Mouse (Mus musculus): Measurements from ENCODE around the gene Tbce.
A peak's percentile ranks its signal among the peaks of the same experiment; 100 is the strongest.
"Not testable (repeated sequence)": the region's sequence is repeated elsewhere in the genome, so short reads cannot be mapped to it uniquely, and the experiment has no call there.

Gene Tbce

GRCm38 (mm10) chr13:14039292-14039965 is at the start of gene Tbce:
Gene Tbce (minus strand): TSS chr13:14039638.
- ATAC-seq (ENCODE audit: low TSS enrichment), result peak; percentile 99

- ATAC-seq (ENCODE audit: low TSS enrichment), result no peak
These were observed 49.2 kb upstream of the Tbce start for GRCm38 (mm10) chr13:14088669-14089068.

GRCm38 (mm10) chr13:14075326-14075725 is 35.9 kb upstream of the Tbce start:
- no peak for ATAC-seq (ENCODE audit: low TSS enrichment)

- ATAC-seq (ENCODE audit: low TSS enrichment), result no peak
These were observed 34.9 kb upstream of the Tbce start for GRCm38 (mm10) chr13:14074371-14074770.

GRCm38 (mm10) chr13:14069291-14069690 is 29.9 kb upstream of the Tbce start:
- ATAC-seq (ENCODE audit: low TSS enrichment), result no peak

GRCm38 (mm10) chr13:14068035-14068434 is 28.6 kb upstream of the Tbce start:
- ATAC-seq (ENCODE audit: low TSS enrichment), result no peak

- no peak for ATAC-seq (ENCODE audit: low TSS enrichment)
These were observed 26.3 kb upstream of the Tbce start for GRCm38 (mm10) chr13:14065701-14066100.

GRCm38 (mm10) chr13:14065028-14065380 is 25.6 kb upstream of the Tbce start:
- ATAC-seq (ENCODE audit: low TSS enrichment), result no peak

GRCm38 (mm10) chr13:14064341-14065027 is 25.0 kb upstream of the Tbce start:
- 0 out of 2 replicates have a peak, but pooled peaks have one; percentile 0 for ATAC-seq (ENCODE audit: low TSS enrichment)

GRCm38 (mm10) chr13:14063942-14064271 is 24.5 kb upstream of the Tbce start:
- peak; percentile 31 for ATAC-seq (ENCODE audit: low TSS enrichment)

GRCm38 (mm10) chr13:14063013-14063941 is 23.8 kb upstream of the Tbce start, which contains the start of the genes Arid4b and Ggps1:
Gene Arid4b (plus strand): TSS chr13:14063232.
Gene Ggps1 (minus strand): TSS chr13:14063488.
- peak; percentile 95 for ATAC-seq (ENCODE audit: low TSS enrichment)

GRCm38 (mm10) chr13:14062209-14063012 is 23.0 kb upstream of the Tbce start:
- ATAC-seq (ENCODE audit: low TSS enrichment), result no peak

- no peak for ATAC-seq (ENCODE audit: low TSS enrichment)
These were observed 20.1 kb upstream of the Tbce start for GRCm38 (mm10) chr13:14059582-14059981.

- ATAC-seq (ENCODE audit: low TSS enrichment), result no peak
These were observed 17.4 kb upstream of the Tbce start for GRCm38 (mm10) chr13:14056801-14057200.

GRCm38 (mm10) chr13:14049878-14050277 is 10.4 kb upstream of the Tbce start:
- ATAC-seq (ENCODE audit: low TSS enrichment), result no peak

GRCm38 (mm10) chr13:14044521-14044920 is 5.1 kb upstream of the Tbce start:
- no peak for ATAC-seq (ENCODE audit: low TSS enrichment)

GRCm38 (mm10) chr13:14043851-14044250 is 4.4 kb upstream of the Tbce start:
- no peak for ATAC-seq (ENCODE audit: low TSS enrichment)

GRCm38 (mm10) chr13:14040186-14040585 is 748 bp upstream of the Tbce start:
- ATAC-seq (ENCODE audit: low TSS enrichment), result no peak

GRCm38 (mm10) chr13:14038911-14039291 is 537 bp downstream of the Tbce start:
- ATAC-seq (ENCODE audit: low TSS enrichment), result no peak

GRCm38 (mm10) chr13:14035875-14036630 is 3.4 kb downstream of the Tbce start:
- ATAC-seq (ENCODE audit: low TSS enrichment), result no peak

GRCm38 (mm10) chr13:14035352-14035751 is 4.1 kb downstream of the Tbce start:
- not testable (repeated sequence) for ATAC-seq (ENCODE audit: low TSS enrichment)

Measured in frontal cortex, adult (tissue).